Mouse (Mus musculus) naive thymus-derived CD4-positive, alpha-beta T cell, adult 2 months (primary cell): ENCODE measurements at regions not wholly inside any gene's neighbourhood (a gene's known extent, or its start where the extent isn't known, plus 50 kb on each side); places are given as distances from the start of the nearest gene placed in this dataset.

ENCODE experiments used
- DNase-seq: peaks from one replicate; pipeline ENCODE4 v3.0.0-alpha.2; 2011; ENCODE audit warnings: low read depth

GRCm38 (mm10) chr8:6582732-6583131, 1477.6 kb upstream of the Slc10a2 start:
- DNase-seq, result no peak

- DNase-seq, result no peak
Observed at GRCm38 (mm10) chr8:6577868-6578634, 1472.9 kb upstream of the Slc10a2 start.

- no peak for DNase-seq
Observed at GRCm38 (mm10) chr8:6575241-6575640, 1470.1 kb upstream of the Slc10a2 start.

DNA sequence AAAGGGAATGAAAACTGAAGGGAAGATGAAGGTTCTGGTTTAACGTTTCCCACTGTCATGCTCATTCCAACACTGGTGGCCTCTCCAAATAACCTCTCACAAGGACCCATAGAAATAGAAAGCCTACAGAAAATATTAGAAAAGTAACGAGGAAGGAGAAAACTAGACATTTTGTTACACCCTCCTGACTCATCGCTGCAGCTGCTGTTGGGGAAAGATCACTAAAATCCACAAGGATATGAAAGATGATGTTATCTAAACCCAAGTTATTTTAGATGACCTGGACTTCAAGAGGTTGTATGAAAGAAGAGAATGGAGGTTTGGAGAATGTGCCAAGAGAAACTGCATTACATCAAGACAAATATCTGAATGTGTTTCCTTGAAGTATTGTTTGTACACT, 1468.3 kb upstream of the Slc10a2 start:
- no peak for DNase-seq

DNA sequence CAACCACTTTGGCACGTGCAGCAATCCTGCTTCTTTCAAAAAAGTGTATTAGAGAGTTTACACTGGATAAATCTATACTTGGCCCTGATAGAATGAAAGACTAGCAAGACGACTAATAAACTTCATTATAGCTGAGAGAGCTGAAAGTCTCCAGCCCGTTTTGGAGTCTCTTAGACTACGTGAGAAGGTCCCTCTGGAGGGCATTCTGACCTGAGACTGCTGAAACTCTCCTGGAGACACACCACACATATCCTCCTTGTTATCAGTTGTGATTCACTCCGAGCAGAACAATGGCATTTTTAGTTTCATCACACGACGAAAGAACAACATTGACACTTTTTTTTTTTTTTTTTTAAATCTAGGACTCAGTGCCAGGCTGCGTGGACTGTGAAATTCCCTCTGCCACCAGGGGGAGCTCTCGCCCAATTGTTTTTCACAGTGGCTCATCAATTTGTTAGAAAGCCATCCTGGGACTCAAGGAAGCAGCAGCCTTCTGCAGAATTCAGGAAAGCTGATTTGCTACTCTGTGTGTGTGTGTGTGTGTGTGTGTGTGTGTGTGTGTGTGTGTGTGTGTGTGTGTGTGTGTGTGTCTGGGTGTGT, 1467.0 kb upstream of the Slc10a2 start:
- peak; percentile 30 for DNase-seq

DNA sequence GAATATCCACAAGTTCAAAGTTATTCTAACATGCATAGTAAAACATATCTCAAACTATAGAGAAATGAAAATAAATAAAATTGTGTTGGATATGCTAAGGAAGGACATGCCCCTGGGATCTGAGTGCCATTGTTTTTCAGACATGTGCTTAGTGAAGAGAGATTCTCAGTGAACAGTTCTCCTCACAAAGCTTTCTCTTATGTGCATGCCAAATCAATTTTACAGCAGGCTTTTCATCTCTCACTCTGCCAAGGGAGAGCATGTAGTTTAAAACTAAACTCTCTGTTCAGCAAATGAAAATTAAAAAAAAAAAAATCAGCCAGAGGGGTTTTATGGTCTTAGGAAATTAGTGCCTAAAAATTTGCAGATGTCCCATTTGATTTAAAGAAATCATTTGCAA, 1445.8 kb upstream of the Slc10a2 start:
- DNase-seq, result no peak

- no peak for DNase-seq
Observed at GRCm38 (mm10) chr8:6527171-6527570, 1422.0 kb upstream of the Slc10a2 start.

- DNase-seq, result no peak
Observed at GRCm38 (mm10) chr8:6515882-6516682, 1410.9 kb upstream of the Slc10a2 start.

- DNase-seq, result no peak
Observed at GRCm38 (mm10) chr8:6492453-6492852, 1387.3 kb upstream of the Slc10a2 start.

DNA sequence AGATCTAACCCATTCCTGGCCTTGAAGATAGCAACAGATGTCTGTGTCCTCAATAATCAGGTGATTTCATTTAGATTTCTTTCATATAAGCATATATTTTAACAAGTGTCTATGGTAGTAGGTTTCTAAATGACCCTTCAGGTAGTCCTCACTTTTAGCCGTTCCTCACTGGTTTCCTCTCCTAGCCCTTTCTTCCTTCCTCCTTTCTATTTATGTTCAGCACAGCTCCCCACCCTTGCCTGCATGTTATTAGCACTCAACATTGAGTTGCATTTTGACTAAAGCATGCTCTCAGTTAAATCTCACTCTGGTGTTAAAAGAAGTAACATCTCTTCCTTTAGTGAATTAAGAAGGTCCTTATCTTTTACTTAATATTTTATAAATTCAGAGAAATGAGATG, 1376.8 kb upstream of the Slc10a2 start:
- DNase-seq, result no peak

DNA sequence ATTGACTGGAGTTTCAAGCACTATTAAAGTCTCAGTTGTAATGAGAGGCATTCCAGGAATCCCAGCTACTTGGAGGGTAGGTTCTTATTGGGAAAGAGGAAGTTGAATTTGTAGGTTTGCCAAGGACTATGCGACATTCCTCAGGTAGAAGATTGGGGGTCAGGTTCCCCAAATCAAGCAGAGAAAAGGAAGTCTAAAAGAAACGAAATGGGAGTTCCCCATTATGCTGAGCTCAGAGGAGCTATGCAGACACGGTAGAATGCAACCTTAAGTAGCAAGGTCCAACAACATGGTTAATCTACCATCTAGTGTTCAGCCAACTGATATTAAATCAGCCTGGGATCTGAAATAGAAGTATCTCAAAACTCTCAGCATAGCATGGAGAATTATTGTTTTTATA, 1365.9 kb upstream of the Slc10a2 start:
- no peak for DNase-seq

GRCm38 (mm10) chr8:6456553-6457180, 1351.5 kb upstream of the Slc10a2 start:
- no peak for DNase-seq

DNA sequence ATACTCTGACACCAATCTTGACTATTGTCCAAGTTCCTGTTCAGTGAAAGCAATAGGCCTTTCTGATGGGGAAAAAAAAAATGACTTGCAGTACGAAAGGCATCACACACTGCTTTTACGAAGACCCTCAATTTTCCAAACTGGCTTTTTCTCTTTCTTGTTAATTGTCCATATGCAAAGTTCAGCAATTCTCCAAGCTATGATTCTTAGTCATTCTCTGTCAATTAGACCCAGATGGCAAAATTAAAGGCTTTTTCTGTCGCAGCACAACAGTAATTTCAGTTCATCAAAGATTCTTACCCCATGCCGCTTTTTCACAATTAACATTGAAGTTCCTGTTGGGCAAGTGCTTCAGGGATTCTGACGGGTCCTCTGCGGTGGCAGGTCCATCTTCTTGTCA, 1343.2 kb upstream of the Slc10a2 start:
- DNase-seq, result no peak

- DNase-seq, result no peak
Observed at GRCm38 (mm10) chr8:6439069-6439468, 1333.9 kb upstream of the Slc10a2 start.
